Comparison of ENCODE assay signal across 8 mouse cellular contexts in the genomic region with DNA sequence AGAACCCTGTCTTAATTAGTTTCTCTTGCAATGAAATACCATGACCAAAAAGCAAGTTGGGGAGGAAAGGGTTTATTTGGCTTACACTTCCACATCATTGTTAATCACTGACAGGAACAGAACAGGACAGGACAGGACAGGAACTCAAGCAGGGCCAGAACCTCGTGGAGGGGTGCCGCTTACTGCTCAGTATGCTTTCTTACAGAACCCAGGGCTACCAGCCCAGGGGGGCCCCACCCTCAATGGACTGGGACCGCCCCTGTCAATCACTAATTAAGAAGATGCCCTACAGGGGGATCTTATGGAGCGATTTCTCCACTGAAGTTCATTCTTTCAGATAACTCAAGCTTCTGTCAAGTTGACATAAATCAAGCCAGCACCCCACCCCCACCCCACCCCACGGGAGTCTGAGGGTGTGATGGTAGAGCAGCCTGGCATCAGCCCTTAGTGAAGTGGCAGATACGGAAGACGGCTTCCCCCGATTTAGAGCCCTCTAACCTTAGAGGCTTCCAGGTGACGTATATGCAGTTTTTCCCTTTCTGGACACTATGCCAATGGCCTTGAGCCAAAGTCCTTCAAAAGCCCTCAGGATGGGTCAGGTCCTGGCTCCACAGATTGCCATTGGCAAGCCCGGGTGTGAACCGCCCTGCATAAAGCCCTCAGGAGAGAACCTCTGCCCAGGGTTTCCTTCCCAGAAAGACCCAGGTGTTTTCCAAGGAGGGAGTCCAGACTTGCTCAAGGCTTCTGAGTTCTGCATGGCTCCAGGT. TPM values are rescaled to one million over a fixed set of nuclear protein-coding genes. Genes with fewer than 3 reads are reported as not detected.
A peak's percentile ranks its signal among the peaks of the same experiment; 100 is the strongest.
DNase-seq lines count a peak whose midpoint lies in the region; ATAC-seq lines count a peak whose summit lies in the region.

No protein-coding gene starts in this region.

- intact Hi-C loops in left cerebral cortex, postnatal 4 days (cut with DNase I), result no loop called here
- intact Hi-C loops in left cerebral cortex, postnatal 25 days (cut with DNase I), result no loop called here

- no peaks in the 10 kb centered on the region for H3K9me3 ChIP-seq in hindbrain, embryonic 15.5 days
- H3K9me3 ChIP-seq in liver, embryonic 12.5 days (replicated peaks), result no peaks in the 10 kb centered on the region
- H3K9me3 ChIP-seq in neural tube, embryonic 13.5 days, result no peaks in the 10 kb centered on the region

- peak overlapping the region; percentile 66; the same call in 1 of the 2 replicates for H3K4me3 ChIP-seq in hindbrain, embryonic 15.5 days
- H3K4me3 ChIP-seq in liver, embryonic 12.5 days, result peak overlapping the region; percentile 60; the same call in 1 of the 2 replicates
- peak overlapping the region; percentile 63 for H3K4me3 ChIP-seq in neural tube, embryonic 13.5 days

- peak; percentile 47 for DNase-seq in left cerebral cortex, postnatal 4 days
- DNase-seq in left cerebral cortex, postnatal 25 days (ENCODE audit: low spot score in 2 of 2), result no peak
- no peak for DNase-seq in spleen, postnatal 36 days (ENCODE audit: low spot score in 2 of 2)
- no peak for DNase-seq in urinary bladder, postnatal 4 days (ENCODE audit: low spot score in 2 of 2)
- DNase-seq in layer of hippocampus, postnatal 14 days (ENCODE audit: low spot score in 2 of 2), result no peak

- H3K27me3 ChIP-seq in hindbrain, embryonic 15.5 days, result no peaks in the 10 kb centered on the region
- H3K27me3 ChIP-seq in liver, embryonic 12.5 days (replicated peaks), result peaks cover 66% of the 10 kb centered on the region
- H3K27me3 ChIP-seq in neural tube, embryonic 13.5 days, result no peaks in the 10 kb centered on the region

- H3K27ac ChIP-seq in hindbrain, embryonic 15.5 days (replicated peaks), result peak overlapping the region; percentile 98
- H3K27ac ChIP-seq in liver, embryonic 12.5 days, result peak overlapping the region; percentile 72
- peak overlapping the region; percentile 100 for H3K27ac ChIP-seq in neural tube, embryonic 13.5 days (replicated peaks)

- peaks cover 45% of the 10 kb centered on the region for H3K4me1 ChIP-seq in hindbrain, embryonic 15.5 days (replicated peaks)
- H3K4me1 ChIP-seq in liver, embryonic 12.5 days, result peaks cover 50% of the 10 kb centered on the region
- peaks cover 40% of the 10 kb centered on the region for H3K4me1 ChIP-seq in neural tube, embryonic 13.5 days (replicated peaks)

- 17% methylated on average over 11 of the region's 11 CpGs for WGBS in hindbrain, embryonic 15.5 days
- WGBS in liver, embryonic 12.5 days (ENCODE audit: insufficient replicate concordance), result 35% methylated on average over 11 of the region's 11 CpGs
- WGBS in neural tube, embryonic 13.5 days, result 13% methylated on average over 11 of the region's 11 CpGs

- peak overlapping the region; percentile 86 for H3K4me2 ChIP-seq in hindbrain, embryonic 15.5 days
- peak overlapping the region; percentile 74 for H3K4me2 ChIP-seq in liver, embryonic 12.5 days
- peak overlapping the region; percentile 97 for H3K4me2 ChIP-seq in neural tube, embryonic 13.5 days

- peaks cover 7% of the 10 kb centered on the region for H3K36me3 ChIP-seq in hindbrain, embryonic 15.5 days
- peaks cover 37% of the 10 kb centered on the region for H3K36me3 ChIP-seq in liver, embryonic 12.5 days
- H3K36me3 ChIP-seq in neural tube, embryonic 13.5 days, result peaks cover 35% of the 10 kb centered on the region

- ATAC-seq in hindbrain, embryonic 15.5 days (ENCODE audit: low FRiP score, low read depth), result no peak
- no peak for ATAC-seq in liver, embryonic 12.5 days
- ATAC-seq in neural tube, embryonic 13.5 days (ENCODE audit: low read depth), result no peak

- H3K9ac ChIP-seq in hindbrain, embryonic 15.5 days, result peak overlapping the region; percentile 80; the same call in 1 of the 2 replicates
- no peak overlapping the region for H3K9ac ChIP-seq in liver, embryonic 12.5 days
- peak overlapping the region; percentile 95 for H3K9ac ChIP-seq in neural tube, embryonic 13.5 days

RNA-seq across cellular contexts. Expression of a gene that starts 1.2 kb away (rescaled TPM):
- 100 to 1,000 TPM in 1 of 2 experiments, 10 to 100 TPM in 1; 90.0 to 105 TPM for total RNA-seq in left cerebral cortex, postnatal 4 days (2021)
- total RNA-seq in left cerebral cortex, postnatal 25 days (2021), result 10 to 100 TPM; 66.3 to 69.9 TPM
- polyA plus RNA-seq in hindbrain, embryonic 15.5 days (2015; fragmentation: Nextera tagmentation; extraction: Ambion mirVana), result 19.2 and 19.8 TPM in 2 replicates
- 4.9 TPM in 2 replicates for polyA plus RNA-seq in liver, embryonic 12.5 days (2016; fragmentation: Nextera tagmentation; extraction: Ambion mirVana)
- polyA plus RNA-seq in neural tube, embryonic 13.5 days (2015; fragmentation: Nextera tagmentation; extraction: Ambion mirVana), result 19.9 and 22.2 TPM in 2 replicates
- 10 to 100 TPM; 90.5 to 91.9 TPM for total RNA-seq in layer of hippocampus, postnatal 14 days (2021)

RNA-seq across cellular contexts. Expression of a gene that starts 11.6 kb away (rescaled TPM):
- 100 to 1,000 TPM; 385 to 398 TPM for total RNA-seq in left cerebral cortex, postnatal 4 days (2021)
- total RNA-seq in left cerebral cortex, postnatal 25 days (2021), result 100 to 1,000 TPM; 365 to 371 TPM
- 653 and 743 TPM in 2 replicates for polyA plus RNA-seq in hindbrain, embryonic 15.5 days (2015; fragmentation: Nextera tagmentation; extraction: Ambion mirVana)
- polyA plus RNA-seq in liver, embryonic 12.5 days (2016; fragmentation: Nextera tagmentation; extraction: Ambion mirVana), result 522 and 538 TPM in 2 replicates
- polyA plus RNA-seq in neural tube, embryonic 13.5 days (2015; fragmentation: Nextera tagmentation; extraction: Ambion mirVana), result 726 and 792 TPM in 2 replicates
- 100 to 1,000 TPM; 304 to 316 TPM for total RNA-seq in layer of hippocampus, postnatal 14 days (2021)

RNA-seq across cellular contexts. Expression of a gene that starts 11.7 kb away (rescaled TPM):
- total RNA-seq in left cerebral cortex, postnatal 4 days (2021), result 1 to 10 TPM; 7.9 to 8.4 TPM
- total RNA-seq in left cerebral cortex, postnatal 25 days (2021), result 1 to 10 TPM; 7.2 to 8.0 TPM
- 12.3 and 13.1 TPM in 2 replicates for polyA plus RNA-seq in hindbrain, embryonic 15.5 days (2015; fragmentation: Nextera tagmentation; extraction: Ambion mirVana)
- polyA plus RNA-seq in liver, embryonic 12.5 days (2016; fragmentation: Nextera tagmentation; extraction: Ambion mirVana), result 14.5 and 15.3 TPM in 2 replicates
- polyA plus RNA-seq in neural tube, embryonic 13.5 days (2015; fragmentation: Nextera tagmentation; extraction: Ambion mirVana), result 14.2 and 15.5 TPM in 2 replicates
- total RNA-seq in layer of hippocampus, postnatal 14 days (2021), result 1 to 10 TPM; 7.4 to 9.4 TPM

RNA-seq across cellular contexts. Expression of a gene that starts 20.0 kb away (rescaled TPM):
- total RNA-seq in left cerebral cortex, postnatal 4 days (2021), result 10 to 100 TPM; 33.4 to 37.4 TPM
- total RNA-seq in left cerebral cortex, postnatal 25 days (2021), result 10 to 100 TPM; 25.8 to 28.5 TPM
- 30.5 and 30.9 TPM in 2 replicates for polyA plus RNA-seq in hindbrain, embryonic 15.5 days (2015; fragmentation: Nextera tagmentation; extraction: Ambion mirVana)
- 18.6 and 19.4 TPM in 2 replicates for polyA plus RNA-seq in liver, embryonic 12.5 days (2016; fragmentation: Nextera tagmentation; extraction: Ambion mirVana)
- 26.3 and 29.5 TPM in 2 replicates for polyA plus RNA-seq in neural tube, embryonic 13.5 days (2015; fragmentation: Nextera tagmentation; extraction: Ambion mirVana)
- total RNA-seq in layer of hippocampus, postnatal 14 days (2021), result 10 to 100 TPM; 27.3 to 31.7 TPM

RNA-seq across cellular contexts. Expression of a gene that starts 34.4 kb away (rescaled TPM):
- 10 to 100 TPM; 14.8 to 15.1 TPM for total RNA-seq in left cerebral cortex, postnatal 4 days (2021)
- 10 to 100 TPM; 12.7 to 13.0 TPM for total RNA-seq in left cerebral cortex, postnatal 25 days (2021)
- 13.6 and 14.5 TPM in 2 replicates for polyA plus RNA-seq in hindbrain, embryonic 15.5 days (2015; fragmentation: Nextera tagmentation; extraction: Ambion mirVana)
- 8.8 and 9.1 TPM in 2 replicates for polyA plus RNA-seq in liver, embryonic 12.5 days (2016; fragmentation: Nextera tagmentation; extraction: Ambion mirVana)
- polyA plus RNA-seq in neural tube, embryonic 13.5 days (2015; fragmentation: Nextera tagmentation; extraction: Ambion mirVana), result 12.4 and 15.0 TPM in 2 replicates
- total RNA-seq in layer of hippocampus, postnatal 14 days (2021), result 10 to 100 TPM in 1 of 2 experiments, 1 to 10 TPM in 1; 9.9 to 10.8 TPM
